Mouse (Mus musculus) liver, embryonic 14.5 days (tissue): ENCODE results near the gene Sec14l1. TPM values are rescaled to one million over a fixed set of nuclear protein-coding genes. Genes with fewer than 3 reads are reported as not detected.
A peak's percentile ranks its signal among the peaks of the same experiment; 100 is the strongest.

Experiments
- ATAC-seq: fragments of 200-750 bp; cut with Nextera tagmentation; 2 replicates; pipeline ENCODE4 v1.8.0; 2017; ENCODE audit warnings: moderate number of reproducible peaks, mild to moderate bottlenecking, moderate library complexity; ENCODE audit not compliant: insufficient read depth
- DNase-seq, 3 experiments: peaks; one replicate each; pipeline ENCODE4 v3.0.0-alpha.2; 2012 to 2013; ENCODE audit warnings: low read depth in 3 of 3, low spot score in 3 of 3
- H3K27ac ChIP-seq: fragments of 300-500 bp; sonication (generic); 2 replicates; pipeline ENCODE4 v1.5.1; 2014; ENCODE audit warnings: moderate library complexity, mild to moderate bottlenecking, control low read depth, inconsistent platforms
- H3K27me3 ChIP-seq: fragments of 300-500 bp; sonication (generic); 2 replicates; pipeline ENCODE4 v1.6.1; 2014; ENCODE audit warnings: mild to moderate bottlenecking, low read length, moderate library complexity; ENCODE audit not compliant: control insufficient read depth, insufficient read depth
- H3K36me3 ChIP-seq: fragments of 300-500 bp; sonication (generic); replicated peaks from 2 replicates; pipeline ENCODE4 v1.6.1; 2014; ENCODE audit warnings: low read depth; ENCODE audit not compliant: control insufficient read depth, insufficient read depth
- H3K4me1 ChIP-seq, 2 experiments: fragments of 200-500 bp in 1 of 2; fragments of 300-500 bp in 1 of 2; sonication (generic) in 1 of 2; replicated peaks; 2 replicates each; pipeline ENCODE4 v1.6.1; 2012 to 2014; ENCODE audit warnings: antibody characterized with exemption in 1 of 2, inconsistent platforms in 1 of 2, low read length in 1 of 2; ENCODE audit not compliant: control insufficient read depth in 2 of 2, insufficient read depth in 2 of 2
- H3K4me2 ChIP-seq: fragments of 300-500 bp; sonication (generic); 2 replicates; pipeline ENCODE4 v1.6.1; 2014; ENCODE audit warnings: low read depth, mild to moderate bottlenecking, control low read depth, moderate library complexity
- H3K4me3 ChIP-seq, 2 experiments: fragments of 200-500 bp in 1 of 2; fragments of 300-500 bp in 1 of 2; sonication (generic) in 1 of 2; 2 replicates each; pipeline ENCODE4 v1.5.1; 2012 to 2014; ENCODE audit warnings: low read depth in 2 of 2, low read length in 2 of 2, mild to moderate bottlenecking in 2 of 2, control low read depth in 1 of 2, inconsistent platforms in 1 of 2, moderate library complexity in 1 of 2; ENCODE audit not compliant: insufficient read depth in 1 of 2
- H3K9ac ChIP-seq: fragments of 300-500 bp; sonication (generic); replicated peaks from 2 replicates; pipeline ENCODE4 v1.6.1; 2014; ENCODE audit warnings: mild to moderate bottlenecking, control low read depth, moderate library complexity
- H3K9me3 ChIP-seq: fragments of 300-500 bp; sonication (generic); 2 replicates; pipeline ENCODE4 v1.6.1; 2016; ENCODE audit warnings: low read length, mixed read lengths; ENCODE audit not compliant: control insufficient read depth
- CTCF ChIP-seq: IDR thresholded peaks from 2 replicates; pipeline ENCODE4 v1.5.1; 2016; ENCODE audit warnings: antibody characterized with exemption, low read depth, control low read depth
- EP300 ChIP-seq: IDR thresholded peaks from 2 replicates; pipeline ENCODE4 v1.6.1; 2016; ENCODE audit warnings: antibody characterized with exemption, low read depth
- WGBS: fragments of 180-500 bp; shearing (Covaris S2); extraction: QIAGEN DNeasy Blood & Tissue Kit; methylation state at CpG from one replicate; pipeline ENCODE4 v1.1.7; 2014; ENCODE audit not compliant: insufficient replicate concordance; 5-methylcytosine and 5-hydroxymethylcytosine counted together
- polyA plus RNA-seq, 2 experiments: library from polyadenylated mRNA; depleted of rRNA in 1 of 2; stranded (reverse) in 1 of 2; unstranded in 1 of 2; fragments of >200 nt; fragmentation: Nextera tagmentation in 1 of 2; extraction: Ambion mirVana in 1 of 2; gene quantifications; 2 replicates each; pipeline versions ENCODE4 v1.2.1 to v1.2.3; 2012 to 2014

Gene Sec14l1
- polyA plus RNA-seq, 2 experiments: 10.5 to 13.0 TPM

GRCm38 (mm10) chr11:117169801-117170565 is 55.0 kb downstream of the Sec14l1 start:
- no peak for ATAC-seq
- WGBS: 83% methylated on average over 19 of the region's 19 CpGs

GRCm38 (mm10) chr11:117174098-117174892 is 59.3 kb downstream of the Sec14l1 start:
- H3K4me1 ChIP-seq: no peaks in the 10 kb centered on the region
- no peak overlapping the region; the same call in 1 of the 2 replicates for H3K4me2 ChIP-seq
- WGBS: 48% methylated on average over 18 of the region's 18 CpGs
- H3K27me3 ChIP-seq: no peaks in the 10 kb centered on the region
- H3K4me3 ChIP-seq: no peak overlapping the region
- no peaks in the 10 kb centered on the region for H3K9me3 ChIP-seq
- no peak for DNase-seq
- no peak overlapping the region for H3K27ac ChIP-seq
- TF ChIP-seq CTCF (no peak), EP300 (no peak)
- no peaks in the 10 kb centered on the region for H3K36me3 ChIP-seq
- no peak for ATAC-seq
- no peak overlapping the region for H3K9ac ChIP-seq

More at GRCm38 (mm10) chr11:117169801-117170565, 55.0 kb downstream of the Sec14l1 start:
- Histone ChIP-seq H3K27me3 (no peaks in the 10 kb centered on the region), H3K9me3 (no peaks in the 10 kb centered on the region), H3K4me3 (no peak overlapping the region), H3K36me3 (no peaks in the 10 kb centered on the region), H3K27ac (no peak overlapping the region), H3K4me1 (no peaks in the 10 kb centered on the region), H3K4me2 (no peak overlapping the region), H3K9ac (no peak overlapping the region)
- TF ChIP-seq EP300 (no peak), CTCF (no peak)
- DNase-seq: no peak

- no peak overlapping the region for H3K27ac ChIP-seq
- no peaks in the 10 kb centered on the region for H3K4me1 ChIP-seq
- H3K36me3 ChIP-seq: no peaks in the 10 kb centered on the region
- 24% methylated on average over 15 of the region's 15 CpGs for WGBS
- peak overlapping the region; percentile 0 for H3K4me2 ChIP-seq
- H3K9ac ChIP-seq: no peak overlapping the region
- H3K4me3 ChIP-seq: 0 out of 4 replicates have a peak overlapping the region, but pooled peaks of 1 of the 2 experiments have one; percentile 25
- no peaks in the 10 kb centered on the region for H3K9me3 ChIP-seq
- no peaks in the 10 kb centered on the region for H3K27me3 ChIP-seq
- no peak for TF ChIP-seq CTCF
- no peak for DNase-seq
- no peak for ATAC-seq
These were observed 60.0 kb downstream of the Sec14l1 start for GRCm38 (mm10) chr11:117174924-117175323.

GRCm38 (mm10) chr11:117175472-117175871 is 60.5 kb downstream of the Sec14l1 start:
- H3K4me3 ChIP-seq: no peak overlapping the region
- H3K9me3 ChIP-seq: no peaks in the 10 kb centered on the region
- H3K9ac ChIP-seq: no peak overlapping the region
- H3K36me3 ChIP-seq: no peaks in the 10 kb centered on the region
- ATAC-seq (no peak), DNase-seq (no peak)
- peak overlapping the region; percentile 0; the same call in 1 of the 2 replicates for H3K4me2 ChIP-seq
- no peaks in the 10 kb centered on the region for H3K27me3 ChIP-seq
- WGBS: 70% methylated on average over 12 of the region's 12 CpGs
- no peaks in the 10 kb centered on the region for H3K4me1 ChIP-seq
- H3K27ac ChIP-seq: no peak overlapping the region
- no peak for TF ChIP-seq CTCF
- no peak for TF ChIP-seq EP300

GRCm38 (mm10) chr11:117176304-117176703 is 61.3 kb downstream of the Sec14l1 start:
- Histone ChIP-seq H3K27me3 (no peaks in the 10 kb centered on the region), H3K36me3 (no peaks in the 10 kb centered on the region), H3K9me3 (no peaks in the 10 kb centered on the region), H3K4me2 (no peak overlapping the region), H3K4me1 (no peaks in the 10 kb centered on the region), H3K9ac (no peak overlapping the region), H3K27ac (no peak overlapping the region), H3K4me3 (no peak overlapping the region)
- DNase-seq: peak in 1 of 3 experiments; percentile 12
- WGBS: 34% methylated on average over 5 of the region's 5 CpGs
- TF ChIP-seq EP300 (no peak), CTCF (peak; percentile 74)
- ATAC-seq: peak; percentile 7; the same call in 1 of the 2 replicates
